Mouse (Mus musculus): ENCODE data around the gene Susd5.

Susd5 gene

GRCm38 (mm10) chr9:114057090-114057796 is at the start of gene Susd5:
TSS of gene Susd5 (plus strand) at chr9:114057140.
- no peak for DNase-seq (ENCODE audit: low spot score in 2 of 2)

GRCm38 (mm10) chr9:114007850-114008350 is 49.0 kb upstream of the Susd5 start:
- DNase-seq (ENCODE audit: low spot score in 2 of 2), result no peak

- DNase-seq (ENCODE audit: low spot score in 2 of 2), result no peak
Measured at GRCm38 (mm10) chr9:114009526-114009925, 47.4 kb upstream of the Susd5 start.

- no peak for DNase-seq (ENCODE audit: low spot score in 2 of 2)
Measured at GRCm38 (mm10) chr9:114011203-114011602, 45.7 kb upstream of the Susd5 start.

GRCm38 (mm10) chr9:114014034-114014433 is 42.9 kb upstream of the Susd5 start:
- no peak for DNase-seq (ENCODE audit: low spot score in 2 of 2)

GRCm38 (mm10) chr9:114015724-114016123 is 41.2 kb upstream of the Susd5 start:
- DNase-seq (ENCODE audit: low spot score in 2 of 2), result no peak

- DNase-seq (ENCODE audit: low spot score in 2 of 2), result no peak
Measured at GRCm38 (mm10) chr9:114016402-114016801, 40.5 kb upstream of the Susd5 start.

- no peak for DNase-seq (ENCODE audit: low spot score in 2 of 2)
Measured at GRCm38 (mm10) chr9:114019012-114019762, 37.8 kb upstream of the Susd5 start.

GRCm38 (mm10) chr9:114022141-114022540 is 34.8 kb upstream of the Susd5 start:
- DNase-seq (ENCODE audit: low spot score in 2 of 2), result no peak

GRCm38 (mm10) chr9:114025182-114025581 is 31.8 kb upstream of the Susd5 start:
- DNase-seq (ENCODE audit: low spot score in 2 of 2), result no peak

GRCm38 (mm10) chr9:114025846-114026245 is 31.1 kb upstream of the Susd5 start:
- DNase-seq (ENCODE audit: low spot score in 2 of 2), result no peak

- DNase-seq (ENCODE audit: low spot score in 2 of 2), result peak in 1 of 2 experiments; percentile 20
Measured at GRCm38 (mm10) chr9:114026261-114026934, 30.5 kb upstream of the Susd5 start.

GRCm38 (mm10) chr9:114040945-114041344 is 16.0 kb upstream of the Susd5 start:
- DNase-seq (ENCODE audit: low spot score in 2 of 2), result no peak

- DNase-seq (ENCODE audit: low spot score in 2 of 2), result no peak
Measured at GRCm38 (mm10) chr9:114042490-114042889, 14.4 kb upstream of the Susd5 start.

- DNase-seq (ENCODE audit: low spot score in 2 of 2), result no peak
Measured at GRCm38 (mm10) chr9:114044446-114044845, 12.5 kb upstream of the Susd5 start.

GRCm38 (mm10) chr9:114046028-114046427 is 10.9 kb upstream of the Susd5 start, which contains the start of gene Fbxl2:
TSS of gene Fbxl2 (minus strand) at chr9:114046191.
- DNase-seq (ENCODE audit: low spot score in 2 of 2), result no peak

- DNase-seq (ENCODE audit: low spot score in 2 of 2), result no peak
Measured at GRCm38 (mm10) chr9:114046676-114047075, 10.3 kb upstream of the Susd5 start.

- no peak for DNase-seq (ENCODE audit: low spot score in 2 of 2)
Measured at GRCm38 (mm10) chr9:114050106-114050505, 6.8 kb upstream of the Susd5 start.

GRCm38 (mm10) chr9:114050778-114051177 is 6.2 kb upstream of the Susd5 start:
- DNase-seq (ENCODE audit: low spot score in 2 of 2), result no peak

- DNase-seq (ENCODE audit: low spot score in 2 of 2), result no peak
Measured at GRCm38 (mm10) chr9:114052031-114052430, 4.9 kb upstream of the Susd5 start.

GRCm38 (mm10) chr9:114052866-114053265 is 4.1 kb upstream of the Susd5 start:
- DNase-seq (ENCODE audit: low spot score in 2 of 2), result no peak

GRCm38 (mm10) chr9:114068494-114069053 is 11.6 kb downstream of the Susd5 start:
- no peak for DNase-seq (ENCODE audit: low spot score in 2 of 2)
